Mouse (Mus musculus): ENCODE data around the gene Gm10330.
"Not testable (repeated sequence)": the region's sequence is repeated elsewhere in the genome, so short reads cannot be mapped to it uniquely, and the experiment has no call there.

The Gm10330 gene

DNA sequence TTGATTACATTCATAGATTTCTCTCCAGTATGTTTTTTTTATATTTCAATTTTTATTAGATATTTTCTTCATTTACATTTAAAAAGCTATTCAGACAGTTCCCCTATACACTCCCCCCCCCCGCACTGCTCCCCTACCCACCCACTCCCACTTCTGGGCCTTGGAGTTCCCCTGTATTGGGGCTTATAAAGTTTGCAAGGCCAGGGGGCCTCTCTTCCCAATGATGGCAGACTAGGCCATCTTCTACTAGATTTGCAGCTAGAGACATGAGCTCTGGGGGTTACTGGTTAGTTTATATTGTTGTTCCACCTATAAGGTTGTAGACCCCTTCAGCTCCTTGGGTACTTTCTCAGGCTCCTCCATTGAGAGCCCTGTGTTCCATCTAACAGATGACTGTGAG lies at the start of gene Gm10330:
Gene Gm10330 (minus strand): TSS at position 101 of the 400 bp plus-strand sequence.
- not testable (repeated sequence) for DNase-seq

DNA sequence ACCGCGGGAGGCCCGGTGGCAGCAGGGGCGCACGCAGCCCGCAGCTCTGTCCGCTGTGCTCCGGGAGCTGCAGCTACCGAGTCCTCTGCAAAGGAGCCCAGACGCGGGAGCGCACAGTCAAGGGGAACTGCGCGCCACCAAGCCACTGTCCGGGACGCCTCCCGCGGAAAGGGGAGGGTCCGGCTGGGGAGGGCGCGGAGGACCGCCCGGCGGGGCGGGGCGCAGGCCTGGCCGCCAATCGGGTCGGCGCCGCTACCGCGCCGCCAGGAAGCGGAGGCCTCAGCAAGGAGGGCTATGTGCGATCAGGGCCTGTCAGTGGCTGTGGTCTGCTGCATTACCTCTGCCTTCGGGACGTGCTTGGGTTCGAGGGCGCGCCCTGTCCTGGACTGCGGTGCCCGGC lies 20.7 kb upstream of the Gm10330 start:
- DNase-seq, result peak; percentile 9

DNA sequence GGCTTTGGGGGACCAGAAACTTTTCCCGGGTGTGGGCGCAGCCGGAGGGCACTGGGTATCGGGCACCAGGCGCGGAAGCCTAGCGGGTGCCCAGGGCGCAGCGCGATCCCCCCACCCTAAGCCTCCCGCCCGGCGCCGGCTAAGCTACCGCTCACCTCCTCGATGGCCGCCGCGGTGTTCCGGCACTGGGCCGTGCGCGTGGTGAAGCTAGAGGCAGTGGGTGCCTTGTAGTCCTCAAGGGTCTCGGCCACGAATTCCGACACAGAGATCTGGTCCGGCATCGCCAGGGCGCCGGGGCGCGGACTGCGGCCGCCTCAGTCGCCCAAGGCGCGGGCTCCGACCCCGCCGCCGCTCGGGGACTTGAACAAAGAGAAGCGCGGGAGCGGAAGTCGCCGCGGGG lies 20.3 kb upstream of the Gm10330 start:
- DNase-seq, result not testable (repeated sequence)
